Mouse (Mus musculus): Measurements from ENCODE around the gene Adgrf3. TPM values are rescaled to one million over a fixed set of nuclear protein-coding genes. Genes with fewer than 3 reads are reported as not detected.

Adgrf3 gene
- polyA plus RNA-seq, 1 experiment from 2014 or later: not detected

GRCm38 (mm10) chr5:30202221-30202620 is 3.3 kb downstream of the Adgrf3 start:
- Histone ChIP-seq H3K4me3 (replicated peaks) (no peak overlapping the region), H3K9me3 (no peaks in the 10 kb centered on the region), H3K27me3 (no peaks in the 10 kb centered on the region), H3K9ac (replicated peaks) (no peak overlapping the region), H3K27ac (no peak overlapping the region), H3K4me1 (replicated peaks) (0 out of 2 replicates have a peak, but pooled peaks cover 4% of the 10 kb centered on the region), H3K36me3 (no peaks in the 10 kb centered on the region), H3K4me2 (no peak overlapping the region)
- 82% methylated on average over 7 of the region's 7 CpGs for WGBS
- ATAC-seq (ENCODE audit: insufficient number of reproducible peaks, insufficient read depth, low FRiP score, low TSS enrichment, low read depth): no peak

- H3K9me3 ChIP-seq: no peaks in the 10 kb centered on the region
- H3K36me3 ChIP-seq: no peaks in the 10 kb centered on the region
- no peak overlapping the region for H3K4me3 ChIP-seq (replicated peaks)
- H3K9ac ChIP-seq (replicated peaks): no peak overlapping the region
- H3K4me1 ChIP-seq (replicated peaks): 0 out of 2 replicates have a peak, but pooled peaks cover 4% of the 10 kb centered on the region
- H3K27ac ChIP-seq: no peak overlapping the region
- no peak for ATAC-seq (ENCODE audit: insufficient number of reproducible peaks, insufficient read depth, low FRiP score, low TSS enrichment, low read depth)
- no peak overlapping the region for H3K4me2 ChIP-seq
- H3K27me3 ChIP-seq: no peaks in the 10 kb centered on the region
- WGBS: 47% methylated on average over 5 of the region's 5 CpGs
Measured at GRCm38 (mm10) chr5:30201521-30201920, 4.0 kb downstream of the Adgrf3 start.

GRCm38 (mm10) chr5:30198257-30198656 is 7.3 kb downstream of the Adgrf3 start:
- 76% methylated on average over 7 of the region's 7 CpGs for WGBS
- H3K4me2 ChIP-seq: no peak overlapping the region
- ATAC-seq (ENCODE audit: insufficient number of reproducible peaks, insufficient read depth, low FRiP score, low TSS enrichment, low read depth): no peak
- no peak overlapping the region for H3K9ac ChIP-seq (replicated peaks)
- H3K9me3 ChIP-seq: no peaks in the 10 kb centered on the region
- H3K36me3 ChIP-seq: no peaks in the 10 kb centered on the region
- no peaks in the 10 kb centered on the region for H3K4me1 ChIP-seq (replicated peaks)
- H3K27me3 ChIP-seq: no peaks in the 10 kb centered on the region
- H3K4me3 ChIP-seq (replicated peaks): no peak overlapping the region
- no peak overlapping the region for H3K27ac ChIP-seq

GRCm38 (mm10) chr5:30195340-30195739 is 10.2 kb downstream of the Adgrf3 start:
- Histone ChIP-seq H3K27me3 (no peaks in the 10 kb centered on the region), H3K4me2 (no peak overlapping the region), H3K27ac (no peak overlapping the region), H3K4me1 (replicated peaks) (0 out of 2 replicates have a peak, but pooled peaks cover 5% of the 10 kb centered on the region), H3K9ac (replicated peaks) (no peak overlapping the region), H3K36me3 (no peaks in the 10 kb centered on the region), H3K9me3 (no peaks in the 10 kb centered on the region), H3K4me3 (replicated peaks) (no peak overlapping the region)
- no peak for ATAC-seq (ENCODE audit: insufficient number of reproducible peaks, insufficient read depth, low FRiP score, low TSS enrichment, low read depth)
- 91% methylated on average over 5 of the region's 5 CpGs for WGBS

- Histone ChIP-seq H3K4me2 (no peak overlapping the region), H3K9ac (replicated peaks) (no peak overlapping the region), H3K27me3 (no peaks in the 10 kb centered on the region), H3K9me3 (no peaks in the 10 kb centered on the region), H3K36me3 (peaks cover 10% of the 10 kb centered on the region; the same call in 1 of the 2 replicates), H3K4me1 (replicated peaks) (0 out of 2 replicates have a peak, but pooled peaks cover 5% of the 10 kb centered on the region), H3K27ac (no peak overlapping the region), H3K4me3 (replicated peaks) (no peak overlapping the region)
- 85% methylated on average over 1 of the region's 1 CpGs for WGBS
- ATAC-seq (ENCODE audit: insufficient number of reproducible peaks, insufficient read depth, low FRiP score, low TSS enrichment, low read depth): no peak
Measured at GRCm38 (mm10) chr5:30192452-30192851, 13.1 kb downstream of the Adgrf3 start.

GRCm38 (mm10) chr5:30187687-30188485 is 17.6 kb downstream of the Adgrf3 start:
- no peaks in the 10 kb centered on the region for H3K9me3 ChIP-seq
- H3K27ac ChIP-seq: no peak overlapping the region
- WGBS: 94% methylated on average over 12 of the region's 12 CpGs
- no peaks in the 10 kb centered on the region for H3K27me3 ChIP-seq
- 0 out of 2 replicates have a peak, but pooled peaks cover 5% of the 10 kb centered on the region for H3K4me1 ChIP-seq (replicated peaks)
- H3K9ac ChIP-seq (replicated peaks): no peak overlapping the region
- H3K4me2 ChIP-seq: no peak overlapping the region
- ATAC-seq (ENCODE audit: insufficient number of reproducible peaks, insufficient read depth, low FRiP score, low TSS enrichment, low read depth): no peak
- no peak overlapping the region for H3K4me3 ChIP-seq (replicated peaks)
- peaks cover 41% of the 10 kb centered on the region for H3K36me3 ChIP-seq

- ATAC-seq (ENCODE audit: insufficient number of reproducible peaks, insufficient read depth, low FRiP score, low TSS enrichment, low read depth): no peak
- no peak overlapping the region for H3K27ac ChIP-seq
- H3K4me3 ChIP-seq (replicated peaks): no peak overlapping the region
- H3K9me3 ChIP-seq: no peaks in the 10 kb centered on the region
- peaks cover 15% of the 10 kb centered on the region for H3K4me1 ChIP-seq (replicated peaks)
- no peaks in the 10 kb centered on the region for H3K27me3 ChIP-seq
- H3K4me2 ChIP-seq: no peak overlapping the region
- peaks cover 81% of the 10 kb centered on the region for H3K36me3 ChIP-seq
- H3K9ac ChIP-seq (replicated peaks): no peak overlapping the region
- WGBS: 55% methylated on average over 4 of the region's 4 CpGs
Measured at GRCm38 (mm10) chr5:30175811-30176210, 29.7 kb downstream of the Adgrf3 start.

GRCm38 (mm10) chr5:30172931-30173692 is 32.4 kb downstream of the Adgrf3 start:
- WGBS: 25% methylated on average over 20 of the region's 20 CpGs
- Histone ChIP-seq H3K4me1 (replicated peaks) (peaks cover 15% of the 10 kb centered on the region), H3K27ac (no peak overlapping the region), H3K27me3 (no peaks in the 10 kb centered on the region), H3K4me3 (replicated peaks) (no peak overlapping the region), H3K9me3 (no peaks in the 10 kb centered on the region), H3K36me3 (peaks cover 79% of the 10 kb centered on the region), H3K4me2 (no peak overlapping the region), H3K9ac (replicated peaks) (no peak overlapping the region)
- no peak for ATAC-seq (ENCODE audit: insufficient number of reproducible peaks, insufficient read depth, low FRiP score, low TSS enrichment, low read depth)

GRCm38 (mm10) chr5:30172115-30172514 is 33.4 kb downstream of the Adgrf3 start:
- no peak overlapping the region for H3K27ac ChIP-seq
- ATAC-seq (ENCODE audit: insufficient number of reproducible peaks, insufficient read depth, low FRiP score, low TSS enrichment, low read depth): no peak
- H3K9ac ChIP-seq (replicated peaks): no peak overlapping the region
- no peaks in the 10 kb centered on the region for H3K9me3 ChIP-seq
- H3K4me2 ChIP-seq: no peak overlapping the region
- no peak overlapping the region for H3K4me3 ChIP-seq (replicated peaks)
- H3K36me3 ChIP-seq: peaks cover 75% of the 10 kb centered on the region
- H3K27me3 ChIP-seq: no peaks in the 10 kb centered on the region
- peaks cover 15% of the 10 kb centered on the region for H3K4me1 ChIP-seq (replicated peaks)

GRCm38 (mm10) chr5:30170303-30170940 is 35.1 kb downstream of the Adgrf3 start:
- no peaks in the 10 kb centered on the region for H3K9me3 ChIP-seq
- no peak overlapping the region for H3K4me2 ChIP-seq
- H3K4me3 ChIP-seq (replicated peaks): no peak overlapping the region
- H3K4me1 ChIP-seq (replicated peaks): peaks cover 15% of the 10 kb centered on the region
- H3K9ac ChIP-seq (replicated peaks): no peak overlapping the region
- no peak overlapping the region for H3K27ac ChIP-seq
- ATAC-seq (ENCODE audit: insufficient number of reproducible peaks, insufficient read depth, low FRiP score, low TSS enrichment, low read depth): no peak
- no peaks in the 10 kb centered on the region for H3K27me3 ChIP-seq
- H3K36me3 ChIP-seq: peaks cover 66% of the 10 kb centered on the region
- WGBS: 78% methylated on average over 5 of the region's 5 CpGs
